Mouse (Mus musculus) small intestine, adult 2 months (tissue): ENCODE results near the gene Pm20d1.
"Not testable (repeated sequence)": the region's sequence is repeated elsewhere in the genome, so short reads cannot be mapped to it uniquely, and the experiment has no call there.

Experiments used
- CTCF ChIP-seq: fragments of 200-500 bp; IDR thresholded peaks from 2 replicates; pipeline ENCODE4 v1.5.1; 2012; ENCODE audit warnings: low read depth, mild to moderate bottlenecking, control low read depth, inconsistent platforms, low read length, moderate library complexity, mixed read lengths; ENCODE audit not compliant: insufficient replicate concordance, insufficient read length; ENCODE audit errors: extremely low read depth
- POLR2A ChIP-seq: fragments of 200-500 bp; IDR thresholded peaks from 2 replicates; pipeline ENCODE4 v1.6.1; 2012; ENCODE audit warnings: low read depth, mild to moderate bottlenecking, control low read depth, inconsistent platforms, low read length, moderate library complexity

- not testable (repeated sequence) for TF ChIP-seq POLR2A, CTCF
These were observed 23.2 kb downstream of the Pm20d1 start for GRCm38 (mm10) chr1:131820353-131820752.
